Mouse (Mus musculus) heart, postnatal 0 days (tissue): ENCODE measurements around the gene Pde4b. TPM values are rescaled to one million over a fixed set of nuclear protein-coding genes. Genes with fewer than 3 reads are reported as not detected.

Source experiments
- ATAC-seq: fragments of 200-750 bp; cut with Nextera tagmentation; 2 replicates; pipeline ENCODE4 v1.8.0; 2017; ENCODE audit warnings: low read depth, moderate number of reproducible peaks, moderate library complexity; ENCODE audit not compliant: insufficient read depth
- DNase-seq: peaks from one replicate; pipeline ENCODE4 v3.0.0-alpha.2; 2016; ENCODE audit warnings: low spot score
- H3K27ac ChIP-seq: fragments of 300-500 bp; sonication (generic); 2 replicates; pipeline ENCODE4 v1.5.1; 2014; ENCODE audit warnings: low read depth, mild to moderate bottlenecking
- H3K27me3 ChIP-seq: fragments of 300-500 bp; sonication (generic); 2 replicates; pipeline ENCODE4 v1.6.1; 2014; ENCODE audit warnings: low read length, mixed read lengths; ENCODE audit not compliant: control insufficient read depth, insufficient read depth
- H3K36me3 ChIP-seq: fragments of 300-500 bp; sonication (generic); replicated peaks from 2 replicates; pipeline ENCODE4 v1.6.1; 2014; ENCODE audit warnings: low read length, mixed read lengths; ENCODE audit not compliant: control insufficient read depth, insufficient read depth
- H3K4me1 ChIP-seq: fragments of 300-500 bp; sonication (generic); 2 replicates; pipeline ENCODE4 v1.6.1; 2014; ENCODE audit warnings: antibody characterized with exemption; ENCODE audit not compliant: control insufficient read depth, insufficient read depth
- H3K4me2 ChIP-seq: fragments of 300-500 bp; sonication (generic); 2 replicates; pipeline ENCODE4 v1.6.1; 2014; ENCODE audit warnings: low read depth, mild to moderate bottlenecking, low read length, moderate library complexity
- H3K4me3 ChIP-seq: fragments of 300-500 bp; sonication (generic); 2 replicates; pipeline ENCODE4 v1.5.1; 2014; ENCODE audit warnings: low read depth, low read length
- H3K9ac ChIP-seq: fragments of 300-500 bp; sonication (generic); replicated peaks from 2 replicates; pipeline ENCODE4 v1.6.1; 2014; ENCODE audit warnings: low read depth, low read length, mixed read lengths
- H3K9me3 ChIP-seq: fragments of 300-500 bp; sonication (generic); replicated peaks from 2 replicates; pipeline ENCODE4 v1.6.1; 2016; ENCODE audit warnings: low read length; ENCODE audit not compliant: control insufficient read depth
- CTCF ChIP-seq: IDR thresholded peaks from 2 replicates; pipeline ENCODE4 v1.5.1; 2016; ENCODE audit warnings: antibody characterized with exemption, control low read depth, low read depth
- EP300 ChIP-seq: IDR thresholded peaks from 2 replicates; pipeline ENCODE4 v1.6.1; 2016; ENCODE audit warnings: antibody characterized with exemption, low read depth
- WGBS: fragments of 180-500 bp; shearing (Covaris S2); extraction: QIAGEN DNeasy Blood & Tissue Kit; methylation state at CpG from one replicate; pipeline ENCODE4 v1.1.7; 2014; 5-methylcytosine and 5-hydroxymethylcytosine counted together
- polyA plus RNA-seq: library from polyadenylated mRNA; unstranded; fragments of >200 nt; fragmentation: Nextera tagmentation; extraction: Ambion mirVana; gene quantifications from 2 replicates; pipeline ENCODE4 v1.2.1, GENCODE M21; 2015
- total RNA-seq: library from RNA; depleted of rRNA; stranded (reverse); fragments of >200 nt; gene quantifications from 2 replicates; pipeline ENCODE4 v1.2.3, GENCODE M21; 2014; ENCODE audit warnings: low replicate concordance

The Pde4b gene
- total and polyA plus RNA-seq, 2 experiments from 2014 or later = 30.8 to 50.1 TPM

DNA sequence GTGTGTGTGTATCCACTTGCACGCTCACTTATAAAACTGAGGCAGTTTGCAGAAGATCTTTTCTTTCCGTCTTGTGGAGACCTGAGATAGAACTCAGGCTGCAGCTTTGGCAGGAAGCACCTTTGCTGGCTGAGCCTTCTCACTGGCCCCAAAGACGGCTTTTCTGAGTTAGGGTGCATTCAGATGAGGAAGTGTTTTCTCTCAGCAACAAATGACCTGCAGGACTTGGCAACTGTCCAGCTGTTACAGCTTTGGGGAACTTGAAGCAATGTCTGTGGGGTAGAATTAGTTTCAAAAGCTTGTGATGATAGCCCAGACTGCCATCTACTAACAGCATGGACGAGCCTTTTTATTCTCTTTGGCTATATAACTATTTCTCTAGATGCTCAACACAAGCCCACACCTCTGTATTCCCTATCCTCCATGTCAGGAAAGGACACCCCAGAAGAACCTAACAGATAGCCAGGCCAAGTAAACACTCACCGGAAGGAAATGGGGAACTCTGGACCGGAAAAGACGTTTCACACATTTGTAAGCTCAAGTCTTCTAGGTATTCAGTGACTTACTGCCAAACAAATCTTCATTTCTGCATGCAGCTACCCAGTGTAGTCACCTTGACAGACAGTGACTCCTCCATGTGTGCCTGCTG, 429.8 kb downstream of the Pde4b start:
- Histone ChIP-seq H3K9me3 (no peaks in the 10 kb centered on the region), H3K4me3 (no peak overlapping the region), H3K27me3 (no peaks in the 10 kb centered on the region), H3K4me1 (peaks cover 32% of the 10 kb centered on the region), H3K4me2 (no peak overlapping the region), H3K27ac (peak overlapping the region; percentile 27; the same call in 1 of the 2 replicates), H3K9ac (no peak overlapping the region), H3K36me3 (no peaks in the 10 kb centered on the region)
- ATAC-seq = no peak
- DNase-seq = no peak
- TF ChIP-seq EP300 = 0 out of 2 replicates have a peak, but pooled peaks have one; percentile 18
- TF ChIP-seq CTCF = no peak
- WGBS = 41% methylated on average over 7 of the region's 7 CpGs

DNA sequence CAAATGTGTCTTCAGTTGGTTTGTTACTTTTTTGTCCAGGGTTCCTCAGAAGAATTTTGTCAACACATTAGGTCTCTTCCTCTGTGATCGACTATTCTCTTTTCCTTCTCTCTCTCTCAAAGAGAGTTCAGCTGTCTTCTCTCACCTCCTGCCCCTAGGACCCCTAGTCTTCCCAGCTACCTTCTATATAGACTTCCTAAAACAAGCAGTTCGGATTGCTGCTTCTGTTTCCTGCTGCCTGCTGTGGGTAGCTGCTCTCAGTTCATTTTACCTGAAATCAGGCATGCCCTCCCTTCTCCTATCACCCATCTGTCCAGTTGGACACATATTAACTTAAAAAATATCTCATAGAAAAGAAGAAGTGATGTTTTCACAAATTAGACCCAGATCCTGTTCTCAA, 430.3 kb downstream of the Pde4b start:
- Histone ChIP-seq H3K9me3 (no peaks in the 10 kb centered on the region), H3K4me3 (no peak overlapping the region), H3K27me3 (no peaks in the 10 kb centered on the region), H3K4me2 (no peak overlapping the region), H3K36me3 (no peaks in the 10 kb centered on the region), H3K27ac (peak overlapping the region; percentile 27; the same call in 1 of the 2 replicates), H3K4me1 (peaks cover 28% of the 10 kb centered on the region), H3K9ac (no peak overlapping the region)
- 62% methylated on average over 2 of the region's 2 CpGs for WGBS
- TF ChIP-seq CTCF (no peak), EP300 (no peak)
- DNase-seq (no peak), ATAC-seq (no peak)

DNA sequence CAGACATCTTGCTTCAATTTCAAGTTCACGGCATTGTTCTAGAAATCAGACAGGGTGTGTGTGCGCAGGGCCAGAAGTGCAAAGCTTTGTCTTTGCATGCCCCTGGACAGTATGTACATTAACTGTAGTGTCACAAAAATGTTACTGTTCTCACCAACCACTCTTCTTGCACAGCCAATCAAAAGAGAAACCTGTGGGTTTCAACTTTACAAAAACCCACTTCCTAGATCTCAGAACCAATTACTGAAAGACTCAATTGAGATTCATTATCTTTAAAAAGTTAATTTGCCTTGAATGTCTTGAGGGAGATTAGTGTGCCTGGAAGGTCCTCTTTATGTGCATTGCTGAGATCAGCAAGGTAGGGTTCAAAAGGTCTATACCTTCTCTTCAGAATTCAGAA, 431.0 kb downstream of the Pde4b start:
- peaks cover 28% of the 10 kb centered on the region for H3K4me1 ChIP-seq
- no peak overlapping the region for H3K27ac ChIP-seq

DNA sequence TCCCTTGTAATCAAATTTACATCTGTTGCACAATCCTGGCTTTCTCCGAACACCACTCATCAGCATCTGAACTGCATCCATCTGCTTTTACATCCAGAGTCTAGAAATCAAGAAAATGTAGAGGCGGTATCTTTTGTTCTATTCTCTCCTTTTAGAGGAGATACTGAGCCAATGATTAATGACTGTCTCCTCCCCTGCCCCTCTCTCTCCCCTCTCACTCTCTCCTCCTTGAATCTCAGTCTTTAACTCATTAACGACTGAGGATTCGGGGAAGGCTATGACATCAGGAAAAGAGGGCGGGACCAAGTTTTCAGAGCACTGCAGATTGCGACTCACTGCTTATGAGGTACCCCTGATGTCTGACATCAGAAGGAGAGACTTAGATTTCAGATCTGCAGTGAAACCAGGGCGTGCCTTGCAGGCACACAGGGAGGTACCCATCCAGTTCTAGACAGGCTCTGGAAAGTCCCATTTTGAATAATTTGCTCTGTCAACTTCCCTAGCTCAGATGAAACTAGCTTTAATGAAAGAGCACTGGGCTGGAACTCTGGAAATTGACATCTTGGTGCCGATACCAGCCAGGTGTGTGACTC, 433.4 kb downstream of the Pde4b start:
- no peaks in the 10 kb centered on the region for H3K36me3 ChIP-seq
- ATAC-seq (no peak), DNase-seq (no peak)
- no peak overlapping the region for H3K4me3 ChIP-seq
- TF ChIP-seq CTCF (no peak), EP300 (no peak)
- 80% methylated on average over 8 of the region's 8 CpGs for WGBS
- peaks cover 14% of the 10 kb centered on the region; the same call in 1 of the 2 replicates for H3K4me1 ChIP-seq
- H3K9ac ChIP-seq = no peak overlapping the region
- no peaks in the 10 kb centered on the region for H3K27me3 ChIP-seq
- no peak overlapping the region for H3K27ac ChIP-seq
- no peak overlapping the region for H3K4me2 ChIP-seq
- no peaks in the 10 kb centered on the region for H3K9me3 ChIP-seq

More for the DNA sequence above, 431.0 kb downstream of the Pde4b start:
- ATAC-seq (no peak), DNase-seq (no peak)
- no peak overlapping the region for H3K4me2 ChIP-seq
- WGBS = 82% methylated on average over 2 of the region's 2 CpGs
- H3K9ac ChIP-seq = no peak overlapping the region
- H3K36me3 ChIP-seq = no peaks in the 10 kb centered on the region
- H3K9me3 ChIP-seq = no peaks in the 10 kb centered on the region
- H3K4me3 ChIP-seq = no peak overlapping the region
- TF ChIP-seq EP300 = no peak
- no peak for TF ChIP-seq CTCF
- no peaks in the 10 kb centered on the region for H3K27me3 ChIP-seq

DNA sequence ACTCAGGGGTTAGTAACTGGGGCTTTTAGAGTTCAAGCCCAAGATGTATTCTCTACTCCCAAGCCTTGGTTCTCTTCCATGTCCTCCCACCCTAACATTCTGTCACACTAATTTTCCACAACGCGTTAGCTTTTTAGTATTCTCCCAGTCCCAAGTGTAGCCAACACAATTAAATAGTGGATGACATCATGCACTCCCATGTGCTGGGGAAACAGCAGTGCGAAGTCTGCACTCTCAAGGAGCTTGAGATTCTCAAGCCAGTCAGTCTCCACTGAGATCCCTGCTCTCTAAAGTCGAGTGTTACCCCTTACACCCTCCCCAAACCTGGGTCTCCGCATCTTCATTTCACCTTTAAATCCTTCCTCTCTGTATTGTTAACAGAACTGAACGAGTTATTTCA, 434.1 kb downstream of the Pde4b start:
- Histone ChIP-seq H3K9ac (no peak overlapping the region), H3K9me3 (no peaks in the 10 kb centered on the region), H3K4me1 (peaks cover 10% of the 10 kb centered on the region; the same call in 1 of the 2 replicates), H3K36me3 (no peaks in the 10 kb centered on the region), H3K27me3 (no peaks in the 10 kb centered on the region), H3K27ac (no peak overlapping the region), H3K4me3 (no peak overlapping the region), H3K4me2 (no peak overlapping the region)
- ATAC-seq = no peak
- WGBS = 64% methylated on average over 6 of the region's 6 CpGs
- TF ChIP-seq CTCF = no peak
- TF ChIP-seq EP300 = no peak
- no peak for DNase-seq
